Mouse (Mus musculus): ENCODE measurements around the gene Polr3gl.
"Not testable (repeated sequence)": the region's sequence is repeated elsewhere in the genome, so short reads cannot be mapped to it uniquely, and the experiment has no call there.

- not testable (repeated sequence) for TF ChIP-seq POLR2A (IDR thresholded peaks at IDR 0.05; ENCODE audit: low read depth, low read length); CTCF (IDR thresholded peaks at IDR 0.05; ENCODE audit: borderline replicate concordance, insufficient read depth, low read length)
These were observed 12.0 kb upstream of the Polr3gl start for GRCm38 (mm10) chr3:96606007-96606406.

Data from embryonic fibroblast, embryonic 13.5 days (primary cell).